In the genomic region with DNA sequence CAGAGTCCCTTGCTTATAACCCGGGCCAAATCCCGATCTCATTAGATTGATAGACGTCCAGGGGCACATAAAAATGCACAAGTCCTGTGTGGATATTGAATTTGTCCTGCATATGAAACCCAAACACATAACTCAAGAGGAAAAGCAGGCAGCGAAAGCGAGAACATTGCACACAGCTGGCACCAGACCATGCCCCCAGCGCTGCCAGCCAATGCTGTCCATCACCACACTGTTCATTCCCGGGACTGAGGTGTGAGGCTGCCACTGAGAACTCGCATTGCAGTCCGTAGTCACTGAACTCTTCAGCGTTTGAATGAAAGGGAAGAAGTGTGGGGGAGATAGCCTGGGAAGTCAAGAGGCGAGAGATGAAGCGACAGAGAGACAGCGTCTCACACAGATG, we compare ENCODE assay signal across 17 mouse cellular contexts. TPM values are rescaled to one million over a fixed set of nuclear protein-coding genes. Genes with fewer than 3 reads are reported as not detected.
"Had no signal": no experiment of that assay in that cellular context is flagged by ENCODE, and none has a peak within 500 bp of the region (broad histone marks: within the 10 kb centered on the region; RNA-seq: fewer than 3 reads in every experiment).

No protein-coding gene starts in this region.

- H3K9ac ChIP-seq: liver, embryonic 15.5 days; neural tube, embryonic 12.5 days; stomach, embryonic 15.5 days had no signal

- H3K27me3 ChIP-seq: liver, embryonic 15.5 days; neural tube, embryonic 12.5 days; stomach, embryonic 15.5 days had no signal

- H3K27ac ChIP-seq: kidney, postnatal 0 days; layer of hippocampus, adult 2 months; limb, embryonic 10.5 days; liver, embryonic 15.5 days; neural tube, embryonic 12.5 days; stomach, embryonic 15.5 days had no signal

- H3K36me3 ChIP-seq: limb, embryonic 10.5 days; liver, embryonic 15.5 days; neural tube, embryonic 12.5 days; stomach, embryonic 15.5 days had no signal

- ATAC-seq: lung, postnatal 0 days had no signal

- H3K4me3 ChIP-seq: layer of hippocampus, adult 2 months; limb, embryonic 10.5 days; liver, embryonic 15.5 days; neural tube, embryonic 12.5 days; stomach, embryonic 15.5 days had no signal

- H3K9me3 ChIP-seq: limb, embryonic 10.5 days; liver, embryonic 15.5 days; stomach, embryonic 15.5 days had no signal

- H3K4me1 ChIP-seq: liver, embryonic 15.5 days; stomach, embryonic 15.5 days had no signal

- H3K4me2 ChIP-seq: liver, embryonic 11.5 days; liver, embryonic 15.5 days; neural tube, embryonic 12.5 days; stomach, embryonic 15.5 days had no signal

- DNase-seq: kidney, postnatal 4 days; lung, adult 2 months; lung, postnatal 36 days; midbrain, embryonic 14.5 days; thymus, adult 2 months; thymus, postnatal 25 days had no signal

RNA-seq across cellular contexts. Expression of a gene that starts 14.1 kb away (rescaled TPM):
- total RNA-seq: megakaryocyte progenitor cell, adult 5-6 weeks; monocyte, adult 5-6 weeks; neutrophil, adult 5-6 weeks had no signal
